Mouse (Mus musculus) heart, adult 10 weeks (tissue): ENCODE results near the gene Gtse1. TPM values are rescaled to one million over a fixed set of nuclear protein-coding genes. Genes with fewer than 3 reads are reported as not detected.

ENCODE experiments used
- polyA plus RNA-seq: library from polyadenylated mRNA; stranded (reverse); fragments of 350-450 nt; fragmentation: Illumina TruSeq; extraction: RNeasy Lipid Tissue Mini Kit (QIAGEN cat#74804); gene quantifications from one replicate; pipeline ENCODE4 v1.2.3, GENCODE M21; 2014; ENCODE audit warnings: low read depth, low replicate concordance

Gene Gtse1
- 0.45 TPM for polyA plus RNA-seq

DNA sequence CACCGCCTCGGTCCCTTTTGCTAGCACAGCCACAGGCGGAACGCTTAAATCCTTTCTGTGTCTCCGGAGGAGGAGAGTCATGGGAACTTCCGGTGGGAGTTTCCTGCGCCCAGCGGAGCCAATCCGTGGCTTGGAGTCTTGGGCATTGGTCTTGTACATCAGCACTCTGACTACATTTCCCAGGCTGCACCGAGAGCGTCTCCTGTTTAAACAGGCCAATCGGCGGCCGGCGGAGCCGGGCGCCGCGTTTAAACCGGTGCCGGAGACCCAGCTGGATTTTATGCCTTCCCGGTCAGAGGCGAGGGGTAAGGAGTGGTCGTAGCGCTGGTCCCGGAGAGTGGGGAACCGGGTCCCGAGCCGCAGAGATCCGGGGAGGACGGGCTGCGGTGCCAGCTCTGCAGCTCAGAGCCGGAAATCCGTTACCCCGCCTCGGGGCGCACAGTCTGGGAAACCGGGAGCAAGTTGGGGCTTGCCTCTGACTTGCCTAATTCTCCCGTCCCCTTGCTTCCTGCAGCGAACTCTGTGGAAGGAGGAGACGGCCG lies at the start of gene Gtse1:
Gene Gtse1, plus strand, starts transcription at position 256 of the 542 bp plus-strand sequence.

DNA sequence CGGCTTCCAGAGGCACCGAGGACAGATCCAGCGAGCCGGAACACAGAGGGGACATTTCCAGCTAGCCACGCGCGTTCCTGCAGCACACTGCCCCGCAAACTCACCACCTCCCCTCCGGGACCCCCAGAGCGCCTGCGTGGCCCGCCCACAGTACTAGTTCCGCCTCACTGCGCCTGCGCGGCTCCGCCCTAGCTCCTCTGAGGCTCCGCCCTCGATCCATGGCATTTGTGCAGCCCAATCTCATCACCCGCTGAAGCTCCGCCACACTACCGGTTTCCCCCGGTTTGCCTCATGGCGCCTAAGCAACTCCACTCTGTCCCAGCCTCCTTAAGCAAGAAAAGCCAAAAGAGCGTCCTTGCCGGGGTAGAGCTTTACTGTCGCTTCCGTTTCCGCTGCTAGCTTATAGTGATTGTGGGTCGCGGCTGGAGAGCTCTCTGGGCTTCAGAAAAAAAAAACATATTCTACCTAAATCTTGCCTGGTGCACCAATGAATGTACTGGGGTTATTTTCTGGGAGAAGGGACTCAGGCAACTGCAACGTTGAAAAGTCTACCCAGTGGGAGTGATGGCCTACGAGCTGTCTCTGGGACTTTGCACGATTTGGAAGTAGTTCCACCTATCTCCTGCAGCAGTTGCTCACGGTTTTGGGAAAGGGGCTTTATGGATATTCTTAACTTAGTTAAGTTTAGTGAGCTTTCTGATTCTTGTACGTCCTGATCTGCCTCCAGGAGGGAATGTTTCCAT lies 47.8 kb upstream of the Gtse1 start, which contains the start of gene Cdpf1:
Gene Cdpf1, minus strand, starts transcription at position 163 of the 743 bp plus-strand sequence.

DNA sequence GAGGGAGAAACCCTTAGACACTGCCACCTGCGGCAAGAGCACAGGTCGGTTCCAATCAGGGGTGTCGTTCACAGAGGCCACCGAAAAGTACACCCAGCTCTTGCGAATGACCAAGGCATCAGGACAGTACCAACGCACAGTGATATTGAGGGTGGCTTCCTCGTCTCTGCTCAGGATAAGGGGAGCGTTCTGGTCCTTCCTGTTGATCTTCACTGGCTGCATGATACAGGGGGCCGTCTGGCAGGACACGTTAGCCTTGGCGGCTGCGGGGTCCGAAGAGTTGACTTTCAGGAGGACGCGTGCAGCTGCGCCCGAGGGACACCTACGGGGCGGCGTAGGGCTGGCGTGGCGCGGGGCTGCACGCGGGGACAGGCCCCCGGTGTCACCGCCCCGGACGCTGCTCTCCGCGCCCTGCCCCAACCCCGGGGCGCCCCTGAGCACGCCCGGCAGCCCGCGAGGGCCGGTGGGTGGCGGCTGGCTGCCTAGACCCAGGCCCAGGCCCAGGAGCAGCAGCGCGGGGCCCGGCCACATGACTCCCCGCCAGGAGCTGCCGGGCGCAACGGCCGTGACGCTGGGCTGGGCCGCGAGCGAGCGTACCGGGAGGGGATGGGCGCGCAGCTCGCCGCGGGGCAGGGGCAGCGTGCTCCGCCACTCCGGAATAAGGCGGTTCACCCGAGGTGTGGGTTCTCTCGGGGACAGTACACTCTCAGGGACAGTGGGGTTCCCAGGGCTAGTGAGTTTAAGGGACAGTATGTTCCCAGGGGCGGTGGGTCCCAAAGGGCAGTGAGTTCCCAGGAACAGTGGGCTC lies 38.1 kb upstream of the Gtse1 start, which contains the start of gene Pkdrej:
Gene Pkdrej, minus strand, starts transcription at position 532 of the 808 bp plus-strand sequence.

DNA sequence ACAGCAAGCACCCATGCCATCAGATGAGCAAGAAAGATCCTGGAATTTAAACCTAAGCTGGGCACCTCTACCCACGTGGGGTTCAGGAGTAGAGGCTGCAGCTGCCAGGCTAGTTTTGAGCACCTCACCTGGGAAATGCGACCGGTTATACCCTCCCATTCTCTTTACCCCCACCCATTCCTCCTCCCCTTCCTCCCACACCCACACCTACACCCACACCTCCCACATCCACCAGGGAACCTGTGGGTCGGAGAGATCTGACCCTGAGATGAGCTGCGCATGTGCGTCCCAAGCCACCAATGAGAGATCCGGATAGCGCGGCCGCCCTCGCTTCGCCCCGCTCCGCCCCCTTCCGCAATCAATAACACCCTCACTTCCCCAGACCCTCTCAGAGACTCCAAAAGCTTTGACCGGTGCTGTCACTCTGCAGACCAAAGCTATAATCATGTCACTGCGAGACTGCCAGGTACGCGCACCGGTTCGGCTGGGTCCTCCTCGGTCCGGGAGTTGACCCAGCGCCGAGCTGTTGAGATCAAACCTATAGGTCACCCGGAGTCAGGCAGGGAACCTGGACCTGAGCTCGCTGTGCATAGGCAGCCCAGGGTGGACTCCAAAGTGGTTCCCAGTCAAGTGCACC lies 27.5 kb upstream of the Gtse1 start, which contains the start of gene Ttc38:
Gene Ttc38, plus strand, starts transcription at position 353 of the 637 bp plus-strand sequence.

DNA sequence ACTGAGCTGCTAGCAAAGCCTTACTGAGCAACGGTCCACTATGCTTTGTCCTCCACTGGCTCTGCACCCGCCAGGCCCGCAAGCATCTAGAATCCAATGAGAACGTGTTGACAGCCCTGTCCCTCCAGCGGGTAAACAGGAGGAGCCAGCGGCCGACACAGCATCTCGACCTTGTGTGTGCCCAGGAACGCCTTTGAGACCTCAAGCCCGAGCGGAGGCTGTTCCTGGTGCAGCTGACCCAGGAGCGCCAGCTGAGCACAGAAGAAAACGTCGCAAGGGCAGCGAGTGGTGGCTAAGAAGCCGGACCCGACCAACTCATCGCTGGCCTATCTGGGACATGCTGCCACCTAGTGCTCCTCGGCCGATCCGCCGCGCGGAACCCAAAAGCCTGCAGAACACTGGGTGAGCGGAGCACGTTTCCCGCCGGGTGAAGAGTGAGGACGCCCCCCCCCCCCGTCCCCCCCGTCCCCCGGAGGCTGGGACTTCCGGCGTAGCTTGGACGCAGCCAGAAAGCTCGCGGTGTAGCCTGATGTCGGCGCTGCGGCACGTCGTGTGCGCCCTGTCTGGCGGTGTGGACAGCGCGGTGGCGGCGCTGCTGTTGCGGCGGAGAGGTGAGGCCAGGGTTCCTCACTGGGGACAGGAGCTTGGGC lies 19.4 kb downstream of the Gtse1 start, which contains the start of gene Trmu:
Gene Trmu, plus strand, starts transcription at position 465 of the 650 bp plus-strand sequence.

Other genes starting within 250 kb of the Gtse1 start
- 36.5 TPM for gene Ppara, start 124.8 kb upstream of the Gtse1 start, polyA plus RNA-seq
- 36.9 TPM for gene Cdpf1, start 48.0 kb upstream of the Gtse1 start, polyA plus RNA-seq
- gene Pkdrej, start 38.0 kb upstream of the Gtse1 start, polyA plus RNA-seq: 3.8 TPM
- 20.4 TPM for gene Ttc38, start 27.4 kb upstream of the Gtse1 start, polyA plus RNA-seq
- 23.6 TPM for gene Trmu, start 19.6 kb downstream of the Gtse1 start, polyA plus RNA-seq
- 2.4 TPM for gene Celsr1, start 174.0 kb downstream of the Gtse1 start, polyA plus RNA-seq
- gene Gramd4, start 197.9 kb downstream of the Gtse1 start, polyA plus RNA-seq: 37.0 TPM